In the genomic region with DNA sequence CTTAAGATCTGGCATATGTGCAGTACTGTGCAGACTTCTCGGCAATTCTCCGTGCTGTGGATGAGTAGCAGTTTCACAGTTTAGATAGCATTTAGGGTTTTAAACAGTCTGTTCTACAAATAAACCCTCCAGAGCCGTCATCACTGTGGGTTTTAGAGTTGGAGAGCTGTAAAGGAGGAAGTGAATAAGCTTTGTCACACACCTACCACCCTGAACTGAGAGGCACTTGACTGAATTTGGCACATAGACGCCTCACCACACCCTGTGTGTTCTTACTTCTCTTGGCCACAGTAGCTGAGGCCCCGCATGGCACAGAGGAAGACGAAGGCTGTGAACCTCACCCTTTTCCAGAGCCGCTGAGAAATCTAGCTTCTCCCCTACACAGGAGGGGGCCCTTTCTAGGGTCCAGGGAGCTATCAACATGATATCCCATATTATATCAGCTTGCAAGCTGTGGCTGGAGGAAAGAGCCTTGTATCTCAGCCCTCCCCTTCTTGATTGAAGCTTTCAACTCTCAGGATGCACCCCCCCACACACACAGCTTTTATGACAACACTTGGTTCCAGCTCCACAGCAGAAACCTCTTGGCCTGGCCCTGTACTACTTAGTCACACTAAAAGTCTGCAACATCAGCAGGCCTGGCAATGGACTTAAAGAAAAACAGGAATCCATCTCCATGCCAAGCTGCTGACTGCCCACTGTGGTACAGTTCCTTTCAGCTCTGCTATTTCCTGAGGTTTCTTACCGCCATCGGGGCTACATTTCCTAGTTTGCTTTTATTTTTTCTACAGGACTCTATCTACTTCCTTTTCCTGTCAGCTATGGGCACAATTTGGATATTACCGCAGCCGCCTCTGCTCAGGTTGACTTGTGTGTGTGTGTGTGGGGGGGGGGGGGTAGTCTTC, we compare ENCODE assay signal across 8 mouse cellular contexts. TPM values are rescaled to one million over a fixed set of nuclear protein-coding genes. Genes with fewer than 3 reads are reported as not detected.
DNase-seq lines count a peak whose midpoint lies in the region; ATAC-seq and TF ChIP-seq lines count a peak whose summit lies in the region.

No protein-coding gene starts in this region.

- TF ChIP-seq POLR2A in cortical plate, adult 2 months (IDR thresholded peaks at IDR 0.05; ENCODE audit: extremely low read depth, insufficient read depth, low read length), result no peak

- no peak for TF ChIP-seq CTCF in cortical plate, adult 2 months (IDR thresholded peaks at IDR 0.05; ENCODE audit: extremely low read depth, insufficient read depth, low read length)

- H3K4me2 ChIP-seq in neural tube, embryonic 15.5 days, result no peak overlapping the region

- no peaks in the 10 kb centered on the region for H3K9me3 ChIP-seq in hindbrain, embryonic 10.5 days
- no peaks in the 10 kb centered on the region for H3K9me3 ChIP-seq in neural tube, embryonic 15.5 days (replicated peaks)

- H3K4me1 ChIP-seq in cortical plate, adult 2 months (ENCODE audit: control insufficient read depth, insufficient read depth, low read length), result peaks cover 2% of the 10 kb centered on the region; the same call in 1 of the 2 replicates
- H3K4me1 ChIP-seq in hindbrain, embryonic 10.5 days (replicated peaks), result no peaks in the 10 kb centered on the region
- no peaks in the 10 kb centered on the region for H3K4me1 ChIP-seq in neural tube, embryonic 15.5 days

- WGBS in hindbrain, embryonic 10.5 days, result 88% methylated on average over 11 of the region's 11 CpGs
- 83% methylated on average over 11 of the region's 11 CpGs for WGBS in neural tube, embryonic 15.5 days

- no peaks in the 10 kb centered on the region for H3K27me3 ChIP-seq in hindbrain, embryonic 10.5 days (ENCODE audit: insufficient read depth, poor library complexity, severe bottlenecking)
- no peaks in the 10 kb centered on the region for H3K27me3 ChIP-seq in neural tube, embryonic 15.5 days (replicated peaks)

- H3K27ac ChIP-seq in cortical plate, adult 2 months (ENCODE audit: insufficient read depth, low read length), result peak overlapping the region; percentile 69; the same call in 1 of the 2 replicates
- H3K27ac ChIP-seq in hindbrain, embryonic 10.5 days, result no peak overlapping the region
- no peak overlapping the region for H3K27ac ChIP-seq in neural tube, embryonic 15.5 days (replicated peaks)

- no peak overlapping the region for H3K9ac ChIP-seq in neural tube, embryonic 15.5 days (replicated peaks)

- no peak overlapping the region for H3K4me3 ChIP-seq in cortical plate, adult 2 months (ENCODE audit: insufficient read depth, low read length)
- H3K4me3 ChIP-seq in hindbrain, embryonic 10.5 days, result no peak overlapping the region
- H3K4me3 ChIP-seq in neural tube, embryonic 15.5 days (replicated peaks), result no peak overlapping the region

- no peaks in the 10 kb centered on the region for H3K36me3 ChIP-seq in hindbrain, embryonic 10.5 days
- no peaks in the 10 kb centered on the region for H3K36me3 ChIP-seq in neural tube, embryonic 15.5 days

- ATAC-seq in megakaryocyte, adult 5-6 weeks (ENCODE audit: poor library complexity, severe bottlenecking), result peak; percentile 80
- no peak for ATAC-seq in neural tube, embryonic 15.5 days (ENCODE audit: low FRiP score)

- peak; percentile 14 to 22 for DNase-seq in layer of hippocampus, adult 8-10 months (ENCODE audit: low spot score in 2 of 2)
- no peak for DNase-seq in layer of hippocampus, postnatal 10 days (ENCODE audit: low spot score in 2 of 2)
- DNase-seq in layer of hippocampus, adult 9-11 months, result peak; percentile 49
- DNase-seq in telencephalon, adult 2 months (ENCODE audit: low read depth, low spot score), result peak; percentile 89
- no peak for DNase-seq in hindbrain, embryonic 10.5 days (ENCODE audit: low spot score)

RNA-seq across cellular contexts. Expression of a gene that starts 35.9 kb away (rescaled TPM):
- total RNA-seq in layer of hippocampus, adult 8-10 months (2022), result 10 to 100 TPM; 62.8 to 66.7 (median 65.3) TPM
- total RNA-seq in layer of hippocampus, postnatal 10 days (2021), result 10 to 100 TPM; 35.6 to 38.6 TPM
- polyA plus RNA-seq in cortical plate, adult 2 months (2012; rRNA removed), result 14.5 and 14.6 TPM in 2 replicates
- total RNA-seq in megakaryocyte, adult 5-6 weeks (2015), result 60.6 and 67.8 TPM in 2 replicates
- 49.5 and 51.2 TPM in 2 replicates for total RNA-seq in megakaryocyte, adult 5-6 weeks (2017)
- polyA plus RNA-seq in hindbrain, embryonic 10.5 days (2016; fragmentation: Nextera tagmentation; extraction: Ambion mirVana), result 2.0 and 2.1 TPM in 2 replicates
- polyA plus RNA-seq in neural tube, embryonic 15.5 days (2015; fragmentation: Nextera tagmentation; extraction: Ambion mirVana), result 5.3 TPM in 2 replicates

Comparison
In these comparisons a context has a peak if more than half of its experiments do, and no peak if none do; other contexts are left out.
1. DNase-seq: peak in layer of hippocampus, adult 8-10 months (2 of 2), layer of hippocampus, adult 9-11 months (single experiment) and telencephalon, adult 2 months (single experiment); none in layer of hippocampus, postnatal 10 days (0 of 2) and hindbrain, embryonic 10.5 days (single experiment).